Mouse (Mus musculus) CH12.LX (cell line): Measurements from ENCODE around the gene Dus3l.

Experiments used
- EP300 ChIP-seq: IDR thresholded peaks from 2 replicates; pipeline ENCODE4 v1.6.1; 2011; ENCODE audit warnings: low read length, improper control_type of control experiment
- HCFC1 ChIP-seq: IDR thresholded peaks from 2 replicates; pipeline ENCODE4 v1.6.1; 2012; ENCODE audit warnings: low read depth, mild to moderate bottlenecking, inconsistent platforms, low read length, improper control_type of control experiment
- POLR2A ChIP-seq: IDR thresholded peaks from 2 replicates; pipeline ENCODE4 v1.6.1; 2011; ENCODE audit warnings: low read depth, mild to moderate bottlenecking, improper control_type of control experiment, low read length
- RCOR1 ChIP-seq: conservative IDR thresholded peaks from 2 replicates; pipeline ENCODE4 v1.6.1; 2012; ENCODE audit warnings: low read depth, mild to moderate bottlenecking, inconsistent platforms, low read length, improper control_type of control experiment

- TF ChIP-seq POLR2A, result no peak
- TF ChIP-seq HCFC1, result no peak
- no peak for TF ChIP-seq RCOR1
- no peak for TF ChIP-seq EP300
Observed at GRCm38 (mm10) chr17:56768941-56769340, 4.4 kb downstream of the Dus3l start.
